Comparison of ENCODE assay signal across 9 mouse cellular contexts in the genomic region with DNA sequence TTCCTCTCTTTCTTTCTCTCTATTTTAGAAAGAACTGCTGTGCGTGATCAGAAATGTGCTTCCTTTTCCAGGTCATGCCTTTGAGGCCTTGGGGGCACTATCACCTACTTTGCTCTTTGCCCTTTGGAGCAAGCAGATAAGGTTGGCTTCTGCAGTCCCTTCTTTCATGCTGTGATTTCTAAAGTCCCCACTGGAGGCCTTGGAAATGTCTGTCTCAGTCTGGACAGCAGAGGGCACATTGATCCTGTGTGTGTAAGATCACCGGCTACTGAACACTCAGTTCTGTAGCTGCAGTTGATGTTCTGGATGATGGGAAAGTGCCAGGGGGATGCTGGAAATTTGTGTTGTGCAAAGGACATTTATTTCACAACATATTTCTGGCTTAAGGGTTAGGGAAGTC. TPM values are rescaled to one million over a fixed set of nuclear protein-coding genes. Genes with fewer than 3 reads are reported as not detected.
A peak's percentile ranks its signal among the peaks of the same experiment; 100 is the strongest.
DNase-seq lines count a peak whose midpoint lies in the region; ATAC-seq and TF ChIP-seq lines count a peak whose summit lies in the region.
"Had no signal": no experiment of that assay in that cellular context is flagged by ENCODE, and none has a peak within 500 bp of the region (broad histone marks: within the 10 kb centered on the region; RNA-seq: fewer than 3 reads in every experiment).

No protein-coding gene starts in this region.

- ATAC-seq in kidney, embryonic 14.5 days (ENCODE audit: low FRiP score, low TSS enrichment) = no peak
- ATAC-seq in granulocyte monocyte progenitor cell, adult 5-6 weeks (replicated peaks; ENCODE audit: poor library complexity, severe bottlenecking) = 0 out of 2 replicates have a peak, but pooled peaks have one; percentile 35
- no peak for ATAC-seq in erythroid progenitor cell, adult 5-6 weeks (replicated peaks; ENCODE audit: low FRiP score, poor library complexity, severe bottlenecking)

- H3K4me3 ChIP-seq in kidney, embryonic 14.5 days (ENCODE audit: low read length) = no peak overlapping the region
- no peak overlapping the region for H3K4me3 ChIP-seq in E14TG2a.4 (replicated peaks; ENCODE audit: low read length)

- H3K4me2 ChIP-seq in kidney, embryonic 14.5 days (replicated peaks; ENCODE audit: low read depth, low read length) = no peak overlapping the region

- no peaks in the 10 kb centered on the region for H3K4me1 ChIP-seq in kidney, embryonic 14.5 days (ENCODE audit: control insufficient read depth, insufficient read depth, low read length)
- no peaks in the 10 kb centered on the region for H3K4me1 ChIP-seq in E14TG2a.4 (replicated peaks; ENCODE audit: low read depth, low read length)

- peak; percentile 11 to 36 for DNase-seq in kidney, postnatal 25 days
- DNase-seq in R1 (ENCODE audit: low read depth, low spot score) = peak; percentile 53
- DNase-seq in thymus, postnatal 4 days = no peak
- no peak for DNase-seq in Muller cell, postnatal 12 days (ENCODE audit: inconsistent ontology term)

- WGBS in kidney, embryonic 14.5 days = 67% methylated on average over 2 of the region's 2 CpGs

- 0 out of 2 replicates have a peak, but pooled peaks cover 2% of the 10 kb centered on the region for H3K9me3 ChIP-seq in kidney, embryonic 14.5 days (ENCODE audit: control insufficient read depth, low read length)
- H3K9me3 ChIP-seq in E14TG2a.4 (ENCODE audit: low read length) = peaks cover 2% of the 10 kb centered on the region; the same call in 1 of the 2 replicates

- H3K36me3 ChIP-seq in kidney, embryonic 14.5 days (ENCODE audit: control insufficient read depth, insufficient read depth, low read length) = no peaks in the 10 kb centered on the region
- H3K36me3 ChIP-seq in E14TG2a.4 (ENCODE audit: insufficient read depth, low read length) = no peaks in the 10 kb centered on the region

- H3K9ac ChIP-seq in kidney, embryonic 14.5 days (ENCODE audit: low read depth, low read length) = no peak overlapping the region

- TF ChIP-seq CTCF in E14TG2a.4 (conservative IDR thresholded peaks at IDR 0.05; ENCODE audit: low read length) = peak; percentile 18

- H3K27ac ChIP-seq in kidney, embryonic 14.5 days (ENCODE audit: low read depth, low read length) = no peak overlapping the region
- H3K27ac ChIP-seq: macrophage had no signal

- no peaks in the 10 kb centered on the region for H3K27me3 ChIP-seq in kidney, embryonic 14.5 days (ENCODE audit: control insufficient read depth, insufficient read depth, low read length)
- no peaks in the 10 kb centered on the region for H3K27me3 ChIP-seq in E14TG2a.4 (ENCODE audit: insufficient read depth, low read length)

RNA-seq across cellular contexts. Expression of a gene that starts 22.8 kb away (rescaled TPM):
- polyA plus RNA-seq in kidney, embryonic 14.5 days (2014; fragmentation: Nextera tagmentation; extraction: Ambion mirVana) = 21.5 and 24.2 TPM in 2 replicates
- total RNA-seq in granulocyte monocyte progenitor cell, adult 5-6 weeks (2014; fragmentation: Nextera tagmentation) = 62.9 and 70.4 TPM in 2 replicates
- 40.3 and 46.4 TPM in 2 replicates for total RNA-seq in granulocyte monocyte progenitor cell, adult 5-6 weeks (2017)
- 81.8 and 98.5 TPM in 2 replicates for total RNA-seq in erythroid progenitor cell, adult 5-6 weeks (2015; ENCODE audit: low replicate concordance)
- 38.8 and 50.4 TPM in 2 replicates for total RNA-seq in erythroid progenitor cell, adult 5-6 weeks (2017; ENCODE audit: low replicate concordance)

RNA-seq across cellular contexts. Expression of a gene that starts 23.0 kb away (rescaled TPM):
- polyA plus RNA-seq in kidney, embryonic 14.5 days (2014; fragmentation: Nextera tagmentation; extraction: Ambion mirVana) = 10.4 and 17.6 TPM in 2 replicates
- total RNA-seq in granulocyte monocyte progenitor cell, adult 5-6 weeks (2014; fragmentation: Nextera tagmentation) = 7.9 and 19.5 TPM in 2 replicates
- 10.9 and 13.7 TPM in 2 replicates for total RNA-seq in granulocyte monocyte progenitor cell, adult 5-6 weeks (2017)
- 32.3 and 43.2 TPM in 2 replicates for total RNA-seq in erythroid progenitor cell, adult 5-6 weeks (2015; ENCODE audit: low replicate concordance)
- 24.4 and 30.3 TPM in 2 replicates for total RNA-seq in erythroid progenitor cell, adult 5-6 weeks (2017; ENCODE audit: low replicate concordance)

Comparison
In these comparisons a context has a peak if more than half of its experiments do, and no peak if none do; other contexts are left out.
1. DNase-seq: peak in kidney, postnatal 25 days (2 of 2) and R1 (single experiment); none in thymus, postnatal 4 days (single experiment) and Muller cell, postnatal 12 days (single experiment).